Mouse (Mus musculus) MEL (cell line): Measurements from ENCODE around the gene Map1b. TPM values are rescaled to one million over a fixed set of nuclear protein-coding genes. Genes with fewer than 3 reads are reported as not detected.

Experiments used
- DNase-seq: peaks from one replicate; pipeline ENCODE4 v3.0.0; 2011; ENCODE audit warnings: low read depth, low spot score
- H3K27ac ChIP-seq: 2 replicates; pipeline ENCODE4 v1.5.1; 2012; ENCODE audit warnings: low read depth, mild to moderate bottlenecking, control low read depth, low read length, moderate library complexity; ENCODE audit not compliant: control insufficient read depth
- H3K27me3 ChIP-seq, 2 experiments: fragments of 150-350 bp in 1 of 2; sonication (generic) in 1 of 2; 2 replicates each; pipeline ENCODE4 v1.6.1; 2012; ENCODE audit warnings: low read length in 2 of 2, mild to moderate bottlenecking in 2 of 2, improper control_type of control experiment in 1 of 2, moderate library complexity in 1 of 2; ENCODE audit not compliant: insufficient read depth in 2 of 2, control insufficient read depth in 1 of 2
- H3K36me3 ChIP-seq, 2 experiments: 2 replicates each; pipeline ENCODE4 v1.6.1; 2012 to 2014; ENCODE audit warnings: low read length in 2 of 2, improper control_type of control experiment in 1 of 2, inconsistent platforms in 1 of 2, mild to moderate bottlenecking in 1 of 2; ENCODE audit not compliant: insufficient read depth in 2 of 2, control insufficient read depth in 1 of 2
- H3K4me1 ChIP-seq, 2 experiments: fragments of 150-350 bp in 1 of 2; sonication (generic) in 1 of 2; 2 replicates each; pipeline ENCODE4 v1.6.1; 2012; ENCODE audit warnings: low read length in 2 of 2, improper control_type of control experiment in 1 of 2, mild to moderate bottlenecking in 1 of 2; ENCODE audit not compliant: insufficient read depth in 2 of 2, control insufficient read depth in 1 of 2
- H3K4me3 ChIP-seq, 2 experiments: fragments of 150-350 bp in 1 of 2; sonication (generic) in 1 of 2; 2 replicates each; pipeline ENCODE4 v1.5.1; 2012; ENCODE audit warnings: low read depth in 2 of 2, low read length in 2 of 2, mild to moderate bottlenecking in 2 of 2, moderate library complexity in 2 of 2, control low read depth in 1 of 2, improper control_type of control experiment in 1 of 2; ENCODE audit not compliant: control insufficient read depth in 1 of 2, insufficient read depth in 1 of 2
- H3K79me2 ChIP-seq: 2 replicates; pipeline ENCODE4 v1.6.1; 2012; ENCODE audit warnings: mild to moderate bottlenecking, low read length, moderate library complexity; ENCODE audit not compliant: control insufficient read depth, poor library complexity, insufficient read depth
- H3K9ac ChIP-seq: 2 replicates; pipeline ENCODE4 v1.6.1; 2012; ENCODE audit warnings: low read depth, mild to moderate bottlenecking, control low read depth, low read length, moderate library complexity; ENCODE audit not compliant: control insufficient read depth, poor library complexity, severe bottlenecking
- H3K9me3 ChIP-seq: fragments of 150-350 bp; sonication (generic); replicated peaks from 2 replicates; pipeline ENCODE4 v1.6.1; 2012; ENCODE audit warnings: mild to moderate bottlenecking, low read length, improper control_type of control experiment, moderate library complexity; ENCODE audit not compliant: insufficient read depth
- BHLHE40 ChIP-seq: IDR thresholded peaks from 2 replicates; pipeline ENCODE4 v1.6.1; 2012; ENCODE audit warnings: low read depth, mild to moderate bottlenecking, inconsistent platforms, low read length, improper control_type of control experiment, borderline replicate concordance
- CHD1 ChIP-seq: IDR thresholded peaks from 2 replicates; pipeline ENCODE4 v1.6.1; 2012; ENCODE audit warnings: low read depth, mild to moderate bottlenecking, inconsistent platforms, low read length, improper control_type of control experiment
- CHD2 ChIP-seq: IDR thresholded peaks from 2 replicates; pipeline ENCODE4 v1.6.1; 2011; ENCODE audit warnings: low read length, improper control_type of control experiment
- EP300 ChIP-seq, 2 experiments: IDR thresholded peaks; 2 replicates each; pipeline ENCODE4 v1.6.1; 2011; ENCODE audit warnings: improper control_type of control experiment in 2 of 2, low read length in 2 of 2, low read depth in 1 of 2, mild to moderate bottlenecking in 1 of 2
- GABPA ChIP-seq: IDR thresholded peaks from 2 replicates; pipeline ENCODE4 v1.6.1; 2012; ENCODE audit warnings: low read depth, mild to moderate bottlenecking, inconsistent platforms, low read length, improper control_type of control experiment, moderate library complexity
- GATA1 ChIP-seq: IDR thresholded peaks from 2 replicates; pipeline ENCODE4 v1.6.1; 2011; ENCODE audit warnings: low read depth, low read length, improper control_type of control experiment
- HCFC1 ChIP-seq: IDR thresholded peaks from 2 replicates; pipeline ENCODE4 v1.6.1; 2012; ENCODE audit warnings: low read depth, mild to moderate bottlenecking, inconsistent platforms, low read length, improper control_type of control experiment, moderate library complexity
- KAT2A ChIP-seq: conservative IDR thresholded peaks from 2 replicates; pipeline ENCODE4 v1.6.1; 2012; ENCODE audit warnings: low read depth, low read length, improper control_type of control experiment, inconsistent platforms
- MAFK ChIP-seq: IDR thresholded peaks from 2 replicates; pipeline ENCODE4 v1.6.1; 2011; ENCODE audit warnings: low read depth, mild to moderate bottlenecking, low read length, improper control_type of control experiment, borderline replicate concordance
- MAX ChIP-seq: IDR thresholded peaks from 2 replicates; pipeline ENCODE4 v1.6.1; 2011; ENCODE audit warnings: low read length, improper control_type of control experiment
- MEF2A ChIP-seq: IDR thresholded peaks from 2 replicates; pipeline ENCODE4 v1.6.1; 2014; ENCODE audit warnings: low read depth, mild to moderate bottlenecking, inconsistent platforms, low read length, improper control_type of control experiment; ENCODE audit not compliant: poor library complexity, insufficient replicate concordance, severe bottlenecking; ENCODE audit errors: extremely low read depth
- MXI1 ChIP-seq: IDR thresholded peaks from 2 replicates; pipeline ENCODE4 v1.6.1; 2011; ENCODE audit warnings: mild to moderate bottlenecking, low read depth, low read length, improper control_type of control experiment
- MYC ChIP-seq: IDR thresholded peaks from 2 replicates; pipeline ENCODE4 v1.6.1; 2011; ENCODE audit warnings: low read depth, mild to moderate bottlenecking, low read length, improper control_type of control experiment, moderate library complexity
- POLR2AphosphoS2 ChIP-seq: IDR thresholded peaks from 2 replicates; pipeline ENCODE4 v1.6.1; 2011; ENCODE audit warnings: low read length, improper control_type of control experiment
- POLR2AphosphoS5 ChIP-seq: IDR thresholded peaks from 2 replicates; pipeline ENCODE4 v1.6.1; 2012; ENCODE audit warnings: low read depth, borderline replicate concordance, mild to moderate bottlenecking, inconsistent platforms, low read length, moderate library complexity, mixed read lengths
- RAD21 ChIP-seq: IDR thresholded peaks from 2 replicates; pipeline ENCODE4 v1.6.1; 2011; ENCODE audit warnings: mild to moderate bottlenecking, low read depth, low read length, improper control_type of control experiment
- RCOR1 ChIP-seq: IDR thresholded peaks from 2 replicates; pipeline ENCODE4 v1.6.1; 2012; ENCODE audit warnings: low read depth, mild to moderate bottlenecking, inconsistent platforms, low read length, improper control_type of control experiment
- TAL1 ChIP-seq: IDR thresholded peaks from 2 replicates; pipeline ENCODE4 v1.6.1; 2012; ENCODE audit warnings: mild to moderate bottlenecking, inconsistent platforms, low read length, moderate library complexity, mixed read lengths
- TCF12 ChIP-seq: IDR thresholded peaks from 2 replicates; pipeline ENCODE4 v1.6.1; 2014; ENCODE audit warnings: low read depth, mild to moderate bottlenecking, inconsistent platforms, low read length, improper control_type of control experiment, moderate library complexity
- USF1 ChIP-seq: IDR thresholded peaks from 2 replicates; pipeline ENCODE4 v1.6.1; 2014; ENCODE audit warnings: low read depth, mild to moderate bottlenecking, inconsistent platforms, low read length, improper control_type of control experiment, moderate library complexity
- ZNF384 ChIP-seq: IDR thresholded peaks from 2 replicates; pipeline ENCODE4 v1.6.1; 2012; ENCODE audit warnings: low read depth, mild to moderate bottlenecking, inconsistent platforms, low read length, improper control_type of control experiment
- polyA plus RNA-seq, 2 experiments: library from polyadenylated mRNA; stranded (reverse) in 1 of 2; unstranded in 1 of 2; fragments of >175 nt in 1 of 2; fragments of >200 nt in 1 of 2; gene quantifications; 2 replicates each; pipeline versions ENCODE4 v1.2.1 to v1.2.4; 2012; ENCODE audit warnings: low replicate concordance in 2 of 2, low read depth in 1 of 2; ENCODE audit not compliant: insufficient read length in 2 of 2, insufficient read depth in 1 of 2, missing spikeins in 1 of 2
- total RNA-seq: library from RNA; depleted of rRNA; stranded (reverse); fragments of 300-350 nt; gene quantifications from 2 replicates; pipeline ENCODE4 v1.2.3, GENCODE M21; 2012

Gene Map1b
- total and polyA plus RNA-seq, 3 experiments = not detected

GRCm38 (mm10) chr13:99441700-99442433 is 74.5 kb downstream of the Map1b start:
- Histone ChIP-seq H3K36me3 (no peaks in the 10 kb centered on the region), H3K9ac (no peak overlapping the region), H3K27ac (no peak overlapping the region), H3K4me3 (no peak overlapping the region), H3K9me3 (no peaks in the 10 kb centered on the region), H3K79me2 (no peaks in the 10 kb centered on the region), H3K27me3 (no peaks in the 10 kb centered on the region), H3K4me1 (no peaks in the 10 kb centered on the region)
- TF ChIP-seq USF1 = no peak
- no peak for TF ChIP-seq MEF2A
- TF ChIP-seq MXI1 = no peak
- no peak for TF ChIP-seq GATA1
- no peak for TF ChIP-seq RCOR1
- TF ChIP-seq KAT2A = no peak
- TF ChIP-seq CHD2 = no peak
- no peak for TF ChIP-seq CHD1
- TF ChIP-seq MAFK = no peak
- no peak for TF ChIP-seq POLR2AphosphoS2
- TF ChIP-seq RAD21 = no peak
- no peak for TF ChIP-seq GABPA
- no peak for TF ChIP-seq HCFC1
- no peak for TF ChIP-seq BHLHE40
- no peak for TF ChIP-seq MYC
- no peak for TF ChIP-seq POLR2AphosphoS5
- no peak for TF ChIP-seq MAX
- no peak for TF ChIP-seq EP300 (IDR thresholded peaks at IDR 0.05; ENCODE audit: low read depth in 1 of 2, low read length in 2 of 2)
- no peak for TF ChIP-seq ZNF384
- DNase-seq = no peak

- DNase-seq = no peak
- Histone ChIP-seq H3K4me3 (no peak overlapping the region), H3K27me3 (no peaks in the 10 kb centered on the region), H3K36me3 (no peaks in the 10 kb centered on the region), H3K4me1 (no peaks in the 10 kb centered on the region), H3K9me3 (no peaks in the 10 kb centered on the region), H3K79me2 (no peaks in the 10 kb centered on the region), H3K27ac (no peak overlapping the region), H3K9ac (no peak overlapping the region)
- no peak for TF ChIP-seq TCF12
- no peak for TF ChIP-seq MAX
- no peak for TF ChIP-seq TAL1
Measured at GRCm38 (mm10) chr13:99440228-99440627, 76.1 kb downstream of the Map1b start.
